Mouse (Mus musculus) liver, postnatal 0 days (tissue): ENCODE measurements around the gene Serf2.
"Not testable (repeated sequence)": the region's sequence is repeated elsewhere in the genome, so short reads cannot be mapped to it uniquely, and the experiment has no call there.

Experiments
- CTCF ChIP-seq: sonication (generic); IDR thresholded peaks from 2 replicates; pipeline ENCODE4 v1.5.1; 2016; ENCODE audit warnings: antibody characterized with exemption, low read depth
- EP300 ChIP-seq: IDR thresholded peaks from 2 replicates; pipeline ENCODE4 v1.6.1; 2016; ENCODE audit warnings: antibody characterized with exemption, low read depth, mild to moderate bottlenecking

DNA sequence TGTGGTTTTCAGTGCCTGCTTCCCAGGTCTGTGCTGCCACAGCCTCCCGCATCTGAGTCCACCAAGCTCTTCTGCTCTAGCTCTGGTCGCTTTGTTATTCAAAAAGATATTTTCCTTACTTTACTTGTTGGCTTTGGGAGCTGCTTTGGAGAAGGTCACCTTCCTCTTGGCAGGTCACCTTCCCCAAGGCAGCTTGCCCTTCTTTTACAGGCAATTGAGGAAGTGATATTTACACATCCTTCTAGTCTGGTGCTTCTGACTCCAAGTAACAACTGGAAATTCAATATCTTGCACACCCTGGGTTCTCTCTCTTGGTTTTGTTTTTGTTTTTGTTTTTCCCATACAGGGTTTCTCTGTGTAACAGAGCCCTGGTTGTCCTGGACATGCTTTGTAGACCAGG is 35.4 kb downstream of the Serf2 start:
- TF ChIP-seq CTCF, EP300: not testable (repeated sequence)
